Mouse (Mus musculus) lung, adult 2 months (tissue): ENCODE measurements around the gene Prr29.

Experiments used
- CTCF ChIP-seq: fragments of 200-500 bp; IDR thresholded peaks from 2 replicates; pipeline ENCODE4 v1.5.1; 2011; ENCODE audit warnings: mild to moderate bottlenecking, low read length, control low read depth; ENCODE audit not compliant: insufficient read depth
- POLR2A ChIP-seq: fragments of 200-500 bp; IDR thresholded peaks from 2 replicates; pipeline ENCODE4 v1.6.1; 2011; ENCODE audit warnings: low read depth, mild to moderate bottlenecking, control low read depth, low read length, borderline replicate concordance; ENCODE audit errors: extremely low read depth

DNA sequence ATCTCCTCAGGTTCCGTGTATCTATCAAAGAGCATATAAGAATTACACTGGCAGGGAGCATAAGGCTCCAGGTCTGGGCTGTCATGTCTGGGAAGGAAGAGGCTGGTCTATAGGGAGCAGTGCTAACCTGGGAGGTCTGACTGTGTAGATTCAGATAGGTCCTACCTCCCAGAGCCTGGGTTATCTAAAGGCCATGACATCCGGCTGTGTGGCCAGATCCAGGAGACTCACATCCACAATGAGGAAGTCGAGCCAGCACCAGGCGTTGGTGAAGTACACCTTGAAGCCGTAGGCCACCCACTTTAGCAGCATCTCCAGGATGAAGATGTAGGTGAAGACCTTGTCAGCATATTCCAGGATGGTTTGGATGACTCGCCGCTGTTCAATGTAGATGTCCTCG is 38.8 kb upstream of the Prr29 start:
- TF ChIP-seq CTCF, result no peak
- TF ChIP-seq POLR2A, result no peak
